ENCODE assay signal across 7 mouse cellular contexts in the genomic region with DNA sequence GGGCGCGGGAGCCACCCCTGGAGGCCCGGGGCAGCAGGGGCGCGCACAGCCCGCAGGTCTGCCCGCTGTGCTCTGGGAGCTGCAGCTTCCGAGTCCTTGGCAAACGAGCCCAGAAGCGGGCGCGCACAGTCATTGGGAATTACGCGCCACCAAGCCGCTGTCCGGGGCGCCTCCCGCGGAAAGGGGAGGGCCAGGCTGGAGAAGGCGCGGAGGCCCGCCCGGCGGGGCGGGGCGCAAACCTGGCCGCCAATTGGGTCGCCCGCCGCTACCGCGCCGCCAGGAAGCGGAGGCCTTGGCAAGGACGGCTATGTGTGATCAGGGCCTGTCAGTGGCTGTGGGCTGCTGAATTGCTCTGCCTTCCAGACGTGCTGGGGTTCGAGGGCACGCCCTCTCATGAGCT.
DNase-seq lines count a peak whose midpoint lies in the region; ATAC-seq lines count a peak whose summit lies in the region.
"Not testable (repeated sequence)": the region's sequence is repeated elsewhere in the genome, so short reads cannot be mapped to it uniquely, and the experiment has no call there.

No protein-coding gene starts in this region.

- ATAC-seq in embryonic facial prominence, embryonic 13.5 days (ENCODE audit: insufficient number of reproducible peaks, insufficient read depth, low FRiP score, low TSS enrichment, low read depth); neural tube, embryonic 12.5 days (ENCODE audit: low FRiP score, low read depth): not testable (repeated sequence)
- ATAC-seq in hindbrain, embryonic 14.5 days (ENCODE audit: low FRiP score): peak; percentile 70; the same call in 1 of the 2 replicates
- peak; percentile 77; the same call in 1 of the 2 replicates for ATAC-seq in lung, embryonic 15.5 days (ENCODE audit: borderline replicate concordance, extremely low read depth, low FRiP score, low TSS enrichment)

- 0 out of 2 replicates have a peak overlapping the region, but pooled peaks have one; percentile 60 for H3K9ac ChIP-seq in embryonic facial prominence, embryonic 13.5 days
- H3K9ac ChIP-seq in hindbrain, embryonic 14.5 days; lung, embryonic 15.5 days; neural tube, embryonic 12.5 days: not testable (repeated sequence)

- not testable (repeated sequence) for H3K27me3 ChIP-seq in embryonic facial prominence, embryonic 13.5 days; heart, embryonic 10.5 days (ENCODE audit: insufficient read depth, poor library complexity, severe bottlenecking); hindbrain, embryonic 14.5 days (ENCODE audit: control insufficient read depth, insufficient read depth, low read length); limb, embryonic 10.5 days (ENCODE audit: low read depth, poor library complexity, severe bottlenecking); lung, embryonic 15.5 days; neural tube, embryonic 12.5 days (replicated peaks)

- not testable (repeated sequence) for H3K27ac ChIP-seq in embryonic facial prominence, embryonic 13.5 days; heart, embryonic 10.5 days; hindbrain, embryonic 14.5 days; lung, embryonic 15.5 days; neural tube, embryonic 12.5 days
- peak overlapping the region; percentile 78; the same call in 1 of the 2 replicates for H3K27ac ChIP-seq in limb, embryonic 10.5 days

- 2% methylated on average over 22 of the region's 38 CpGs for WGBS in embryonic facial prominence, embryonic 13.5 days
- under 1% methylated on average over 26 of the region's 38 CpGs for WGBS in heart, embryonic 10.5 days
- WGBS in hindbrain, embryonic 14.5 days: 2% methylated on average over 7 of the region's 38 CpGs
- WGBS in limb, embryonic 10.5 days: 1% methylated on average over 27 of the region's 38 CpGs
- WGBS in lung, embryonic 15.5 days: 2% methylated on average over 38 of the region's 38 CpGs
- under 1% methylated on average over 35 of the region's 38 CpGs for WGBS in neural tube, embryonic 12.5 days

- H3K4me1 ChIP-seq in embryonic facial prominence, embryonic 13.5 days; heart, embryonic 10.5 days; hindbrain, embryonic 14.5 days (replicated peaks; ENCODE audit: control insufficient read depth, insufficient read depth, low read length); limb, embryonic 10.5 days; lung, embryonic 15.5 days; neural tube, embryonic 12.5 days: not testable (repeated sequence)

- peak overlapping the region; percentile 53 for H3K4me2 ChIP-seq in embryonic facial prominence, embryonic 13.5 days
- H3K4me2 ChIP-seq in hindbrain, embryonic 14.5 days (replicated peaks): peak overlapping the region; percentile 30
- peak overlapping the region; percentile 48 for H3K4me2 ChIP-seq in lung, embryonic 15.5 days
- H3K4me2 ChIP-seq in neural tube, embryonic 12.5 days (replicated peaks): peak overlapping the region; percentile 54

- not testable (repeated sequence) for H3K9me3 ChIP-seq in embryonic facial prominence, embryonic 13.5 days; heart, embryonic 10.5 days; hindbrain, embryonic 14.5 days (ENCODE audit: control insufficient read depth, low read length); limb, embryonic 10.5 days (replicated peaks); lung, embryonic 15.5 days; neural tube, embryonic 12.5 days

- H3K4me3 ChIP-seq in embryonic facial prominence, embryonic 13.5 days: peak overlapping the region; percentile 43
- peak overlapping the region; percentile 49 for H3K4me3 ChIP-seq in heart, embryonic 10.5 days
- peak overlapping the region; percentile 30 for H3K4me3 ChIP-seq in hindbrain, embryonic 14.5 days (replicated peaks; ENCODE audit: low read length)
- H3K4me3 ChIP-seq in limb, embryonic 10.5 days: peak overlapping the region; percentile 51
- peak overlapping the region; percentile 39 for H3K4me3 ChIP-seq in lung, embryonic 15.5 days
- H3K4me3 ChIP-seq in neural tube, embryonic 12.5 days: peak overlapping the region; percentile 34

- DNase-seq in ZHBTc4 (ENCODE audit: low read depth, low spot score): peak; percentile 68
- peak; percentile 71 for DNase-seq in heart, embryonic 10.5 days (ENCODE audit: low spot score)
- DNase-seq in hindbrain, embryonic 14.5 days (ENCODE audit: low spot score): peak; percentile 22
- peak; percentile 79 for DNase-seq in limb, embryonic 10.5 days (ENCODE audit: low spot score)

- not testable (repeated sequence) for H3K36me3 ChIP-seq in embryonic facial prominence, embryonic 13.5 days; heart, embryonic 10.5 days; hindbrain, embryonic 14.5 days (replicated peaks; ENCODE audit: control insufficient read depth, insufficient read depth); limb, embryonic 10.5 days; lung, embryonic 15.5 days; neural tube, embryonic 12.5 days

Comparison
In these comparisons a context has a peak if more than half of its experiments do, and no peak if none do; other contexts are left out.
1. DNase-seq: peak in every context shown above with its lines; median percentile 79 in limb, embryonic 10.5 days; 71 in heart, embryonic 10.5 days; 68 in ZHBTc4; 22 in hindbrain, embryonic 14.5 days.